Mouse (Mus musculus) heart, postnatal 0 days (tissue): ENCODE data around the gene Tanc1.

Source experiments
- CTCF ChIP-seq: IDR thresholded peaks from 2 replicates; pipeline ENCODE4 v1.5.1; 2016; ENCODE audit warnings: antibody characterized with exemption, control low read depth, low read depth
- EP300 ChIP-seq: IDR thresholded peaks from 2 replicates; pipeline ENCODE4 v1.6.1; 2016; ENCODE audit warnings: antibody characterized with exemption, low read depth

DNA sequence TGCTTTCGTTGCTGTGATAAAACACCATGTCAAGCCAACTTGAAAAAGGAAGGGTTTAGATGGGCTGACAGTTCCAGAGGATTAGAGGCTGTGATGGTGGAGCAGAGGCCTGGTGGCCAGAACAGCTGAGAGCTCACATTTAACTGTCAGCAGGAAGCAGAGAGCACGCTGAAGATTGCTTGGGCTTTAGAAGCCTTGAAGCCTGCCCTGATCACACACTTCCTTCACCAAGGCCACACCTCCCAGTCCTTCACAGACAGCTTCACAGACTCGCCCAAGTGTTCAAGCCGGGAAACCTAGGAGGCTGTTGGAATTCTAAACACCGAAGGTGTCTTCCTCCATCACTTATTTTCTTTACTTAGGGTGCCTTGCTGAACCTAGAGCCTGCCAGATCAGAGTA is 12.0 kb downstream of the Tanc1 start:
- TF ChIP-seq CTCF (no peak), EP300 (no peak)
